Mouse (Mus musculus): Measurements from ENCODE around the gene Atp8b3. TPM values are rescaled to one million over a fixed set of nuclear protein-coding genes. Genes with fewer than 3 reads are reported as not detected.

Gene Atp8b3
- polyA plus RNA-seq, 1 experiment from 2014 or later = 0.34 TPM

DNA sequence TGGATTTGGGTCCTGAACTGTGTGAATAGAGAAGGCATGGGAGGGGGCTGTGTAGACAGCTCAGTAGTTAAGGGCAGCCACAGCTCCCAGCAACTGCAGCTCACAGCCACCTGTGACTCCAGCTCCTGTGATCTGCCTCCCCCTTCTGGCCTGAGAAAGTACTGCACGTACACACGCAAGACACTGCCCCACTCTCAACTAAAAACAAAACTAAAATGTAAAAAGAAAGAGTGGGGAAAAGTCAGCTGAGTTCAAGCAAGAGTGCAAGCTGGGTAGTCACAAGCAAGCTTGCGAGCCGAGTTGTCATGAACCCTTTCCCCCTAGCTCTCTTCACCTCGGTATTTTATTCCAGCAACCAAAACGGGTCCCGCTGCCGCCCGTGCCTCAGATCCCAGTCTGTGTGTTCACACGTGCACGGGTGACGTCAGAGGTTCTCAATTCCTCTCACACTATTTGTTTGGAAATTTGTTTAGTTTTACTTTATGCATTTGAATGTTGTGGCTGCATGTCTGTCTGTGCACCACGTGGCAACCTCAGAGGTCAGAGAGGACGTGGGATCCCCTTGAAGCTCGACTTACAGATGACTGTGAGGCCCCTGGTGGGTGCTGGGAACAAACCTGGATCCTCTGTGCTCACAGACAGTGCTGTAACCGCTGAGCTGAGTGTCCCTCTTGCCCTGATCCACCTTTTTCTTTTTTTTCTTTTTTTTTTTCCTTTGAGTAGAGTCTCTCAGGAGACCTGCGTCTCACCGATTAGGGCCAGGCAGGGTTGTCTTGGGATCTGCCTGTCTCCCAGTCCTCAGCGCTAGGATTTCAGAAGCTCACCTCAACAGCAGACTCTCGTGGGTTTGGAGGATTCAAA, 29.3 kb downstream of the Atp8b3 start:
- Histone ChIP-seq H3K9me3 (ENCODE audit: low read length) (no peaks in the 10 kb centered on the region), H3K4me2 (replicated peaks; ENCODE audit: low read depth, low read length) (peak overlapping the region; percentile 68), H3K4me1 (ENCODE audit: insufficient read depth, low read length) (0 out of 2 replicates have a peak, but pooled peaks cover 7% of the 10 kb centered on the region), H3K9ac (replicated peaks; ENCODE audit: low read length) (0 out of 2 replicates have a peak overlapping the region, but pooled peaks have one; percentile 54), H3K36me3 (ENCODE audit: insufficient read depth, low read length) (no peaks in the 10 kb centered on the region), H3K27me3 (ENCODE audit: insufficient read depth, low read length) (peaks cover 54% of the 10 kb centered on the region), H3K27ac (ENCODE audit: low read length) (no peak overlapping the region), H3K4me3 (ENCODE audit: low read length) (peak overlapping the region; percentile 44)
- peak; percentile 81 for ATAC-seq (ENCODE audit: low FRiP score, low TSS enrichment)
- 6% methylated on average over 20 of the region's 20 CpGs for WGBS

GRCm38 (mm10) chr10:80506222-80506621, 32.7 kb downstream of the Atp8b3 start:
- ATAC-seq (ENCODE audit: low FRiP score, low TSS enrichment) = no peak
- H3K36me3 ChIP-seq (ENCODE audit: insufficient read depth, low read length) = no peaks in the 10 kb centered on the region
- WGBS = 0% methylated on average over 11 of the region's 11 CpGs

GRCm38 (mm10) chr10:80504724-80505123, 34.2 kb downstream of the Atp8b3 start:
- no peak for ATAC-seq (ENCODE audit: low FRiP score, low TSS enrichment)
- H3K4me3 ChIP-seq (ENCODE audit: low read length) = no peak overlapping the region
- H3K36me3 ChIP-seq (ENCODE audit: insufficient read depth, low read length) = no peaks in the 10 kb centered on the region
- WGBS = 0% methylated on average over 8 of the region's 9 CpGs
- no peak overlapping the region for H3K27ac ChIP-seq (ENCODE audit: low read length)
- no peak overlapping the region for H3K9ac ChIP-seq (replicated peaks; ENCODE audit: low read length)
- H3K4me2 ChIP-seq (replicated peaks; ENCODE audit: low read depth, low read length) = no peak overlapping the region
- peaks cover 71% of the 10 kb centered on the region for H3K27me3 ChIP-seq (ENCODE audit: insufficient read depth, low read length)
- H3K9me3 ChIP-seq (ENCODE audit: low read length) = no peaks in the 10 kb centered on the region
- 0 out of 2 replicates have a peak, but pooled peaks cover 2% of the 10 kb centered on the region for H3K4me1 ChIP-seq (ENCODE audit: insufficient read depth, low read length)

More at GRCm38 (mm10) chr10:80506222-80506621, 32.7 kb downstream of the Atp8b3 start:
- Histone ChIP-seq H3K9ac (replicated peaks; ENCODE audit: low read length) (no peak overlapping the region), H3K4me2 (replicated peaks; ENCODE audit: low read depth, low read length) (no peak overlapping the region), H3K27me3 (ENCODE audit: insufficient read depth, low read length) (peaks cover 56% of the 10 kb centered on the region), H3K4me3 (ENCODE audit: low read length) (no peak overlapping the region), H3K27ac (ENCODE audit: low read length) (no peak overlapping the region), H3K4me1 (ENCODE audit: insufficient read depth, low read length) (0 out of 2 replicates have a peak, but pooled peaks cover 7% of the 10 kb centered on the region), H3K9me3 (ENCODE audit: low read length) (no peaks in the 10 kb centered on the region)

DNA sequence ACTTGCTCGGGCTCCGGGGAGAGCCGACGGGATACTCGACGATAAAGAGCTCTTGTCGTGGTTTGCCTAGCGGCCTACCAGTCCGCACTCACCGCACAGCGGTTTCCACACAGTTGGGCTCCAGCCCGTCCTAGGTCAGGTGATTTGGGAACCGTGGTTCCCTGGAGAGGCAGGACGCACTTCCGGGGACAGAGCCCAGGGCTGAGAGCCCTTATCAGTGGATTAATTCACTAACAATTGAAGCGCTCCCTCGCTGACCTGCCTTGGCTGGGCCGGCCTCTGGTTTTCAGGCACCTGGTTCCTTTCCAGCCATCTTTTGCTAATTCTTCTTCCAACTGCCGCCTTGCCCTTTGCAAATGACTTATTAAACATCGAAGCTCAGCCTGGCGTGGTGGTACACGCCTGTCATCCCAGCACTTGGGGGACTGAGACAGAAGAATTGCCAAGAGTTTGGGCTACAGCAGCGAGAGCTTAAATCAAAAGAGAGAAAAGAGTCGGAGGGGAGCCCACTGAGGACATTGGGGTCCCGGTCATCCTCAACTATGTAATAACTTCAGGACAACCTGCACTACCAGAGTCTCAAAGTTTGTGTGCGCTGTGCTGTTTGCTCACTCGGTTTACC, 35.2 kb downstream of the Atp8b3 start:
- Histone ChIP-seq H3K4me3 (ENCODE audit: low read length) (no peak overlapping the region), H3K36me3 (ENCODE audit: insufficient read depth, low read length) (no peaks in the 10 kb centered on the region), H3K4me2 (replicated peaks; ENCODE audit: low read depth, low read length) (no peak overlapping the region), H3K9me3 (ENCODE audit: low read length) (no peaks in the 10 kb centered on the region), H3K27me3 (ENCODE audit: insufficient read depth, low read length) (peaks cover 81% of the 10 kb centered on the region), H3K4me1 (ENCODE audit: insufficient read depth, low read length) (no peaks in the 10 kb centered on the region), H3K27ac (ENCODE audit: low read length) (no peak overlapping the region), H3K9ac (replicated peaks; ENCODE audit: low read length) (no peak overlapping the region)
- WGBS = 1% methylated on average over 27 of the region's 27 CpGs
- ATAC-seq (ENCODE audit: low FRiP score, low TSS enrichment) = no peak

- H3K4me2 ChIP-seq (replicated peaks; ENCODE audit: low read depth, low read length) = no peak overlapping the region
- WGBS = under 1% methylated on average over 22 of the region's 22 CpGs
- no peak overlapping the region for H3K4me3 ChIP-seq (ENCODE audit: low read length)
- H3K9ac ChIP-seq (replicated peaks; ENCODE audit: low read length) = no peak overlapping the region
- no peaks in the 10 kb centered on the region for H3K9me3 ChIP-seq (ENCODE audit: low read length)
- H3K36me3 ChIP-seq (ENCODE audit: insufficient read depth, low read length) = no peaks in the 10 kb centered on the region
- no peaks in the 10 kb centered on the region for H3K4me1 ChIP-seq (ENCODE audit: insufficient read depth, low read length)
- ATAC-seq (ENCODE audit: low FRiP score, low TSS enrichment) = no peak
- H3K27ac ChIP-seq (ENCODE audit: low read length) = no peak overlapping the region
- H3K27me3 ChIP-seq (ENCODE audit: insufficient read depth, low read length) = peaks cover 89% of the 10 kb centered on the region
Measured at GRCm38 (mm10) chr10:80502819-80503314, 36.1 kb downstream of the Atp8b3 start.

DNA sequence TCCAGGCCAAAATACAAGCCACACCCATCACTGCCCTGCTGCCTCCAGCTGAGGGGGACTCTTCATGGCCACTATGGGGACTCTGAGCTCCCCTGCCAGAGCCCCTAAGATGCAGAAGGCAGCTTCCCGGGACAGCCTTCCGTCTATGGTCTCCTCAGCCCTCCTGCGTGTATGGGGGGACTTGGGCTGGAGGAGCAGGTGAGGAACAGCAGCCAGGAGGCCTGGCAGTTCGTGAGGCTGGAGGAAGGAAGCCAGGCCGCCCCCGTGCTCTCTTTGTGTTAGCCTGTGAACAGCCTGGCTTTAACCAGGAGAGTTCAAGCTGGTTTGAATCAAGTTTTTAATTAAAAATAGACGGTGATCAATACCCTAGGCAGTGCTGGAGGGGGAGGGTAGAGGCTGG, 36.6 kb downstream of the Atp8b3 start:
- ATAC-seq (ENCODE audit: low FRiP score, low TSS enrichment) = no peak
- Histone ChIP-seq H3K9me3 (ENCODE audit: low read length) (no peaks in the 10 kb centered on the region), H3K9ac (replicated peaks; ENCODE audit: low read length) (no peak overlapping the region), H3K36me3 (ENCODE audit: insufficient read depth, low read length) (no peaks in the 10 kb centered on the region), H3K27me3 (ENCODE audit: insufficient read depth, low read length) (peaks cover 91% of the 10 kb centered on the region), H3K4me1 (ENCODE audit: insufficient read depth, low read length) (no peaks in the 10 kb centered on the region), H3K4me2 (replicated peaks; ENCODE audit: low read depth, low read length) (no peak overlapping the region), H3K4me3 (ENCODE audit: low read length) (no peak overlapping the region), H3K27ac (ENCODE audit: low read length) (no peak overlapping the region)
- under 1% methylated on average over 7 of the region's 7 CpGs for WGBS

- H3K27ac ChIP-seq (ENCODE audit: low read length) = no peak overlapping the region
- H3K4me2 ChIP-seq (replicated peaks; ENCODE audit: low read depth, low read length) = no peak overlapping the region
- under 1% methylated on average over 20 of the region's 20 CpGs for WGBS
- H3K4me3 ChIP-seq (ENCODE audit: low read length) = no peak overlapping the region; the same call in 1 of the 2 replicates
- peaks cover 100% of the 10 kb centered on the region for H3K27me3 ChIP-seq (ENCODE audit: insufficient read depth, low read length)
- H3K36me3 ChIP-seq (ENCODE audit: insufficient read depth, low read length) = no peaks in the 10 kb centered on the region
- H3K4me1 ChIP-seq (ENCODE audit: insufficient read depth, low read length) = peaks cover 21% of the 10 kb centered on the region
- no peak overlapping the region for H3K9ac ChIP-seq (replicated peaks; ENCODE audit: low read length)
- ATAC-seq (ENCODE audit: low FRiP score, low TSS enrichment) = no peak
- H3K9me3 ChIP-seq (ENCODE audit: low read length) = no peaks in the 10 kb centered on the region
Measured at GRCm38 (mm10) chr10:80496421-80496820, 42.5 kb downstream of the Atp8b3 start.

- ATAC-seq (ENCODE audit: low FRiP score, low TSS enrichment) = no peak
- Histone ChIP-seq H3K4me2 (replicated peaks; ENCODE audit: low read depth, low read length) (peak overlapping the region; percentile 69), H3K9me3 (ENCODE audit: low read length) (no peaks in the 10 kb centered on the region), H3K4me3 (ENCODE audit: low read length) (peak overlapping the region; percentile 48), H3K27me3 (ENCODE audit: insufficient read depth, low read length) (peaks cover 100% of the 10 kb centered on the region), H3K36me3 (ENCODE audit: insufficient read depth, low read length) (no peaks in the 10 kb centered on the region), H3K9ac (replicated peaks; ENCODE audit: low read length) (no peak overlapping the region), H3K4me1 (ENCODE audit: insufficient read depth, low read length) (peaks cover 21% of the 10 kb centered on the region), H3K27ac (ENCODE audit: low read length) (no peak overlapping the region)
- WGBS = 0% methylated on average over 25 of the region's 35 CpGs
Measured at GRCm38 (mm10) chr10:80495901-80496300, 43.0 kb downstream of the Atp8b3 start.

GRCm38 (mm10) chr10:80494732-80495131, 44.2 kb downstream of the Atp8b3 start, which contains the start of gene Onecut3:
Gene Onecut3, plus strand, starts transcription at chr10:80494835.
- Histone ChIP-seq H3K9ac (replicated peaks; ENCODE audit: low read length) (peak within 1 kb of the TSS; percentile 27; the same call in 1 of the 2 replicates), H3K4me2 (replicated peaks; ENCODE audit: low read depth, low read length) (peak within 1 kb of the TSS; percentile 69), H3K4me1 (ENCODE audit: insufficient read depth, low read length) (peaks cover 21% of the 10 kb centered on the region), H3K4me3 (ENCODE audit: low read length) (peak within 1 kb of the TSS; percentile 48), H3K9me3 (ENCODE audit: low read length) (no peaks in the 10 kb centered on the region), H3K27ac (ENCODE audit: low read length) (no peak within 1 kb of the TSS), H3K27me3 (ENCODE audit: insufficient read depth, low read length) (peaks cover 100% of the 10 kb centered on the region), H3K36me3 (ENCODE audit: insufficient read depth, low read length) (no peaks in the 10 kb centered on the region)
- WGBS = 1% methylated on average over 42 of the region's 42 CpGs
- peak; percentile 52; the same call in 1 of the 2 replicates for ATAC-seq (ENCODE audit: low FRiP score, low TSS enrichment)
